Mouse (Mus musculus) liver, postnatal 0 days (tissue): ENCODE data around the gene Arpc4. TPM values are rescaled to one million over a fixed set of nuclear protein-coding genes. Genes with fewer than 3 reads are reported as not detected.

Experiments
- ATAC-seq: fragments of 200-750 bp; cut with Nextera tagmentation; 2 replicates; pipeline ENCODE4 v1.8.0; 2017; ENCODE audit warnings: mild to moderate bottlenecking, moderate library complexity
- DNase-seq: peaks from one replicate; pipeline ENCODE4 v3.0.0-alpha.2; 2016
- H3K27ac ChIP-seq: fragments of 300-500 bp; sonication (generic); 2 replicates; pipeline ENCODE4 v1.5.1; 2014; ENCODE audit warnings: antibody characterized with exemption, moderate library complexity, mild to moderate bottlenecking, low read depth
- H3K27me3 ChIP-seq: fragments of 300-500 bp; sonication (generic); 2 replicates; pipeline ENCODE4 v1.6.1; 2014; ENCODE audit warnings: low read length, control low read depth, mixed read lengths; ENCODE audit not compliant: insufficient read depth
- H3K36me3 ChIP-seq: fragments of 300-500 bp; sonication (generic); replicated peaks from 2 replicates; pipeline ENCODE4 v1.6.1; 2014; ENCODE audit warnings: mild to moderate bottlenecking, control low read depth, low read length, moderate library complexity, mixed read lengths; ENCODE audit not compliant: insufficient read depth
- H3K4me1 ChIP-seq: fragments of 300-500 bp; sonication (generic); 2 replicates; pipeline ENCODE4 v1.6.1; 2014; ENCODE audit warnings: antibody characterized with exemption, mild to moderate bottlenecking, control low read depth; ENCODE audit not compliant: insufficient read depth
- H3K4me2 ChIP-seq: fragments of 300-500 bp; sonication (generic); 2 replicates; pipeline ENCODE4 v1.6.1; 2014; ENCODE audit warnings: low read depth, mild to moderate bottlenecking, low read length, moderate library complexity, mixed read lengths
- H3K4me3 ChIP-seq: fragments of 300-500 bp; sonication (generic); 2 replicates; pipeline ENCODE4 v1.5.1; 2014; ENCODE audit warnings: low read depth, low read length
- H3K9ac ChIP-seq: fragments of 300-500 bp; sonication (generic); replicated peaks from 2 replicates; pipeline ENCODE4 v1.6.1; 2014; ENCODE audit warnings: mild to moderate bottlenecking, moderate library complexity
- H3K9me3 ChIP-seq: fragments of 300-500 bp; sonication (generic); 2 replicates; pipeline ENCODE4 v1.6.1; 2016; ENCODE audit warnings: mild to moderate bottlenecking, control low read depth, low read length, mixed read lengths
- CTCF ChIP-seq: sonication (generic); IDR thresholded peaks from 2 replicates; pipeline ENCODE4 v1.5.1; 2016; ENCODE audit warnings: antibody characterized with exemption, low read depth
- EP300 ChIP-seq: IDR thresholded peaks from 2 replicates; pipeline ENCODE4 v1.6.1; 2016; ENCODE audit warnings: antibody characterized with exemption, low read depth, mild to moderate bottlenecking
- WGBS: fragments of 180-500 bp; shearing (Covaris S2); extraction: QIAGEN DNeasy Blood & Tissue Kit; methylation state at CpG from one replicate; pipeline ENCODE4 v1.1.7; 2014; ENCODE audit not compliant: insufficient replicate concordance; 5-methylcytosine and 5-hydroxymethylcytosine counted together
- polyA plus RNA-seq: library from polyadenylated mRNA; unstranded; fragments of >200 nt; fragmentation: Nextera tagmentation; extraction: Ambion mirVana; gene quantifications from 2 replicates; pipeline ENCODE4 v1.2.1, GENCODE M21; 2015

Arpc4 gene
- polyA plus RNA-seq, 1 experiment from 2014 or later, result 198 TPM

GRCm38 (mm10) chr6:113362241-113362640 lies 15.7 kb upstream of the Arpc4 start:
- no peak overlapping the region for H3K4me2 ChIP-seq
- H3K9me3 ChIP-seq, result no peaks in the 10 kb centered on the region
- H3K4me1 ChIP-seq, result no peaks in the 10 kb centered on the region
- 0 out of 2 replicates have a peak, but pooled peaks cover 3% of the 10 kb centered on the region for H3K36me3 ChIP-seq
- DNase-seq, result no peak
- no peak overlapping the region for H3K9ac ChIP-seq
- ATAC-seq, result no peak
- no peaks in the 10 kb centered on the region for H3K27me3 ChIP-seq
- no peak overlapping the region for H3K27ac ChIP-seq
- TF ChIP-seq EP300, result no peak
- no peak overlapping the region for H3K4me3 ChIP-seq
- 92% methylated on average over 1 of the region's 1 CpGs for WGBS

GRCm38 (mm10) chr6:113364518-113365135 lies 13.3 kb upstream of the Arpc4 start:
- Histone ChIP-seq H3K4me2 (no peak overlapping the region), H3K9ac (no peak overlapping the region), H3K4me3 (no peak overlapping the region), H3K27me3 (no peaks in the 10 kb centered on the region), H3K36me3 (peaks cover 10% of the 10 kb centered on the region), H3K27ac (no peak overlapping the region), H3K9me3 (no peaks in the 10 kb centered on the region), H3K4me1 (no peaks in the 10 kb centered on the region)
- DNase-seq (no peak), ATAC-seq (peak; percentile 75)
- WGBS, result 60% methylated on average over 8 of the region's 8 CpGs
- no peak for TF ChIP-seq CTCF
- TF ChIP-seq EP300, result no peak

GRCm38 (mm10) chr6:113366639-113367038 lies 11.3 kb upstream of the Arpc4 start:
- WGBS, result 85% methylated on average over 6 of the region's 6 CpGs

GRCm38 (mm10) chr6:113367574-113367973 lies 10.3 kb upstream of the Arpc4 start:
- H3K27me3 ChIP-seq, result no peaks in the 10 kb centered on the region
- no peak overlapping the region for H3K4me3 ChIP-seq
- H3K27ac ChIP-seq, result no peak overlapping the region
- WGBS, result 83% methylated on average over 1 of the region's 1 CpGs
- TF ChIP-seq EP300 (no peak), CTCF (no peak)
- H3K4me1 ChIP-seq, result no peaks in the 10 kb centered on the region
- H3K4me2 ChIP-seq, result no peak overlapping the region
- ATAC-seq (no peak), DNase-seq (no peak)
- H3K9ac ChIP-seq, result no peak overlapping the region
- H3K9me3 ChIP-seq, result no peaks in the 10 kb centered on the region
- H3K36me3 ChIP-seq, result peaks cover 37% of the 10 kb centered on the region

More at GRCm38 (mm10) chr6:113366639-113367038, 11.3 kb upstream of the Arpc4 start:
- peaks cover 27% of the 10 kb centered on the region for H3K36me3 ChIP-seq
- no peak for DNase-seq
- H3K4me1 ChIP-seq, result no peaks in the 10 kb centered on the region
- TF ChIP-seq CTCF, result no peak
- TF ChIP-seq EP300, result no peak
- H3K4me3 ChIP-seq, result no peak overlapping the region
- H3K9ac ChIP-seq, result no peak overlapping the region
- H3K27me3 ChIP-seq, result no peaks in the 10 kb centered on the region
- no peak for ATAC-seq
- no peak overlapping the region for H3K27ac ChIP-seq
- H3K4me2 ChIP-seq, result no peak overlapping the region
- no peaks in the 10 kb centered on the region for H3K9me3 ChIP-seq

- no peak for TF ChIP-seq EP300
- no peak for TF ChIP-seq CTCF
- Histone ChIP-seq H3K36me3 (peaks cover 42% of the 10 kb centered on the region), H3K9ac (no peak overlapping the region), H3K9me3 (no peaks in the 10 kb centered on the region), H3K4me3 (no peak overlapping the region), H3K27me3 (no peaks in the 10 kb centered on the region), H3K4me2 (no peak overlapping the region), H3K27ac (no peak overlapping the region), H3K4me1 (no peaks in the 10 kb centered on the region)
- DNase-seq, result no peak
- 90% methylated on average over 7 of the region's 7 CpGs for WGBS
- no peak for ATAC-seq
Measured at GRCm38 (mm10) chr6:113368124-113368523, 9.8 kb upstream of the Arpc4 start.

- no peak for DNase-seq
- Histone ChIP-seq H3K9ac (no peak overlapping the region), H3K36me3 (peaks cover 44% of the 10 kb centered on the region), H3K4me1 (no peaks in the 10 kb centered on the region), H3K4me3 (no peak overlapping the region), H3K27me3 (no peaks in the 10 kb centered on the region), H3K4me2 (no peak overlapping the region), H3K9me3 (no peaks in the 10 kb centered on the region), H3K27ac (no peak overlapping the region)
- no peak for ATAC-seq
- TF ChIP-seq CTCF (no peak), EP300 (no peak)
- WGBS, result 83% methylated on average over 5 of the region's 5 CpGs
Measured at GRCm38 (mm10) chr6:113368577-113368976, 9.3 kb upstream of the Arpc4 start.
